In genomic region chr15:83010990-83011664, GRCm38 (mm10) we compare ENCODE assay signal across 9 mouse cellular contexts. TPM values are rescaled to one million over a fixed set of nuclear protein-coding genes. Genes with fewer than 3 reads are reported as not detected.
DNase-seq lines count a peak whose midpoint lies in the region; ATAC-seq and TF ChIP-seq lines count a peak whose summit lies in the region.
"Had no signal": no experiment of that assay in that cellular context is flagged by ENCODE, and none has a peak within 500 bp of the region (broad histone marks: within the 10 kb centered on the region; RNA-seq: fewer than 3 reads in every experiment).

No protein-coding gene starts in this region.

- H3K4me2 ChIP-seq in forebrain, embryonic 11.5 days (ENCODE audit: low read depth, low read length, severe bottlenecking): peak overlapping the region; percentile 18; the same call in 1 of the 2 replicates

- H3K4me3 ChIP-seq in forebrain, embryonic 11.5 days (ENCODE audit: low read depth, low read length): no peak overlapping the region
- no peak overlapping the region for H3K4me3 ChIP-seq in left cerebral cortex, adult 2 months
- H3K4me3 ChIP-seq: myocyte had no signal

- H3K36me3 ChIP-seq in forebrain, embryonic 11.5 days (ENCODE audit: control insufficient read depth, insufficient read depth, low read length): no peaks in the 10 kb centered on the region

- H3K9me3 ChIP-seq in forebrain, embryonic 11.5 days (ENCODE audit: control insufficient read depth, low read length): no peaks in the 10 kb centered on the region

- 8% methylated on average over 15 of the region's 15 CpGs for WGBS in forebrain, embryonic 11.5 days

- no peak overlapping the region for H3K27ac ChIP-seq in forebrain, embryonic 11.5 days (ENCODE audit: low read depth, low read length)
- H3K27ac ChIP-seq in left cerebral cortex, adult 2 months: no peak overlapping the region

- ATAC-seq in forebrain, embryonic 11.5 days (replicated peaks; ENCODE audit: low FRiP score): peak; percentile 88

- intact Hi-C loops in heart, postnatal 25 days (cut with DNase I): no loop called here
- intact Hi-C loops in left cerebral cortex, adult 2 months (cut with DNase I): no loop called here

- DNase-seq in heart, adult 11 months: peak; percentile 95
- no peak for DNase-seq in heart, postnatal 25 days (ENCODE audit: low spot score)
- peak; percentile 93 for DNase-seq in forebrain, embryonic 11.5 days (ENCODE audit: low spot score)
- peak; percentile 81 for DNase-seq in heart, postnatal 4 days
- peak; percentile 74 to 79 for DNase-seq in left cerebral cortex, adult 2 months (ENCODE audit: extremely low spot score in 1 of 2, low spot score in 2 of 2)
- DNase-seq in retina, adult 2 months (ENCODE audit: low read depth, low spot score): peak; percentile 81
- DNase-seq in thymus, adult 18-20 months: no peak
- no peak for DNase-seq in urinary bladder, adult 18-20 months (ENCODE audit: low spot score in 2 of 2)

- peaks cover 12% of the 10 kb centered on the region for H3K4me1 ChIP-seq in forebrain, embryonic 11.5 days (replicated peaks; ENCODE audit: control insufficient read depth, insufficient read depth, low read length)

- peaks cover 14% of the 10 kb centered on the region for H3K27me3 ChIP-seq in forebrain, embryonic 11.5 days (ENCODE audit: control insufficient read depth, insufficient read depth, low read length)

- TF ChIP-seq CTCF in left cerebral cortex, adult 2 months (IDR thresholded peaks at IDR 0.05): peak; percentile 7; the same call in 1 of the 2 replicates

- H3K9ac ChIP-seq in forebrain, embryonic 11.5 days (ENCODE audit: low read length): peak overlapping the region; percentile 37; the same call in 1 of the 2 replicates

RNA-seq across cellular contexts. Expression of gene Nfam1, which starts 22.0 kb away (rescaled TPM):
- 1 to 10 TPM; 2.9 TPM for total RNA-seq in heart, postnatal 25 days (2021)
- polyA plus RNA-seq in forebrain, embryonic 11.5 days (2014; fragmentation: Nextera tagmentation; extraction: Ambion mirVana): 1.7 and 2.9 TPM in 2 replicates
- 1 to 10 TPM in 1 of 2 experiments, under 1 TPM in 1; 0.98 to 1.4 TPM for total RNA-seq in heart, postnatal 4 days (2021)
- total RNA-seq in left cerebral cortex, adult 2 months (2021): 1 to 10 TPM; 2.2 to 2.8 TPM
- polyA plus RNA-seq: myocyte had no signal

RNA-seq across cellular contexts. Expression of gene Tcf20, which starts 23.5 kb away (rescaled TPM):
- total RNA-seq in heart, postnatal 25 days (2021): 10 to 100 TPM; 52.2 to 55.8 TPM
- polyA plus RNA-seq in forebrain, embryonic 11.5 days (2014; fragmentation: Nextera tagmentation; extraction: Ambion mirVana): 12.1 and 12.6 TPM in 2 replicates
- 10 to 100 TPM; 71.1 to 78.7 TPM for total RNA-seq in heart, postnatal 4 days (2021)
- 100 to 1,000 TPM; 231 to 245 TPM for total RNA-seq in left cerebral cortex, adult 2 months (2021)

Comparison
In these comparisons a context has a peak if more than half of its experiments do, and no peak if none do; other contexts are left out.
1. DNase-seq: peak in heart, adult 11 months (single experiment), forebrain, embryonic 11.5 days (single experiment), heart, postnatal 4 days (single experiment), left cerebral cortex, adult 2 months (2 of 2) and retina, adult 2 months (single experiment); none in heart, postnatal 25 days (single experiment), thymus, adult 18-20 months (0 of 2) and urinary bladder, adult 18-20 months (0 of 2).